Mouse (Mus musculus) B cell, adult 2 months (primary cell): Measurements from ENCODE around the gene Ttc4.

ENCODE experiments used
- DNase-seq, 2 experiments: peaks; one replicate each; pipeline ENCODE4 v3.0.0; 2022

Gene Ttc4

GRCm38 (mm10) chr4:106678442-106679118 is at the start of gene Ttc4:
Gene Ttc4, minus strand, starts transcription at chr4:106678944.
- DNase-seq: peak; percentile 94

GRCm38 (mm10) chr4:106720631-106721030 is 41.9 kb upstream of the Ttc4 start:
- DNase-seq: no peak

- DNase-seq: no peak
These were observed 34.9 kb upstream of the Ttc4 start for GRCm38 (mm10) chr4:106713622-106714021.

GRCm38 (mm10) chr4:106708408-106708807 is 29.7 kb upstream of the Ttc4 start:
- DNase-seq: peak; percentile 84 to 85

- DNase-seq: no peak
These were observed 29.2 kb upstream of the Ttc4 start for GRCm38 (mm10) chr4:106707957-106708356.

- no peak for DNase-seq
These were observed 26.4 kb upstream of the Ttc4 start for GRCm38 (mm10) chr4:106705096-106705665.

- DNase-seq: no peak
These were observed 25.7 kb upstream of the Ttc4 start for GRCm38 (mm10) chr4:106704416-106704815.

- DNase-seq: no peak
These were observed 25.2 kb upstream of the Ttc4 start for GRCm38 (mm10) chr4:106703956-106704355.

GRCm38 (mm10) chr4:106700798-106701197 is 22.1 kb upstream of the Ttc4 start:
- DNase-seq: no peak

- no peak for DNase-seq
These were observed 21.2 kb upstream of the Ttc4 start for GRCm38 (mm10) chr4:106699989-106700388.

GRCm38 (mm10) chr4:106693841-106694430 is 15.2 kb upstream of the Ttc4 start:
- no peak for DNase-seq

GRCm38 (mm10) chr4:106688636-106689296 is 10.0 kb upstream of the Ttc4 start:
- no peak for DNase-seq

- no peak for DNase-seq
These were observed 2.2 kb upstream of the Ttc4 start for GRCm38 (mm10) chr4:106680955-106681354.

- DNase-seq: no peak
These were observed 408 bp upstream of the Ttc4 start for GRCm38 (mm10) chr4:106679152-106679551.

GRCm38 (mm10) chr4:106676749-106677148 is 2.0 kb downstream of the Ttc4 start:
- DNase-seq: no peak

GRCm38 (mm10) chr4:106666546-106666945 is 12.2 kb downstream of the Ttc4 start:
- no peak for DNase-seq

- no peak for DNase-seq
These were observed 13.1 kb downstream of the Ttc4 start for GRCm38 (mm10) chr4:106665673-106666072.

- no peak for DNase-seq
These were observed 13.5 kb downstream of the Ttc4 start for GRCm38 (mm10) chr4:106665269-106665668.

- no peak for DNase-seq
These were observed 14.0 kb downstream of the Ttc4 start for GRCm38 (mm10) chr4:106664697-106665096.

- no peak for DNase-seq
These were observed 14.7 kb downstream of the Ttc4 start for GRCm38 (mm10) chr4:106663956-106664470.

GRCm38 (mm10) chr4:106655681-106656080 is 23.1 kb downstream of the Ttc4 start:
- DNase-seq: no peak

- DNase-seq: no peak
These were observed 25.7 kb downstream of the Ttc4 start for GRCm38 (mm10) chr4:106653051-106653450.

- no peak for DNase-seq
These were observed 26.2 kb downstream of the Ttc4 start for GRCm38 (mm10) chr4:106652546-106652945.
